Mouse (Mus musculus) c-Kit-positive CD71-positive TER-119-negative erythroid progenitor cells, embryonic 14.5 days (primary cell): ENCODE measurements at regions not wholly inside any gene's neighbourhood (a gene's known extent, or its start where the extent isn't known, plus 50 kb on each side); places are given as distances from the start of the nearest gene placed in this dataset.
"Not testable (repeated sequence)": the region's sequence is repeated elsewhere in the genome, so short reads cannot be mapped to it uniquely, and the experiment has no call there.

Experiments used
- DNase-seq: peaks from one replicate; pipeline ENCODE4 v3.0.0-alpha.2; 2013; ENCODE audit warnings: low read depth

- no peak for DNase-seq
Observed at GRCm38 (mm10) chr2:149283274-149283673, 121.6 kb upstream of the Cst10 start.

- no peak for DNase-seq
Observed at GRCm38 (mm10) chr2:149284199-149284598, 120.7 kb upstream of the Cst10 start.

- not testable (repeated sequence) for DNase-seq
Observed at GRCm38 (mm10) chr2:149296936-149297335, 107.9 kb upstream of the Cst10 start.

- DNase-seq = no peak
Observed at GRCm38 (mm10) chr2:149305553-149305952, 99.3 kb upstream of the Cst10 start.

GRCm38 (mm10) chr2:149350239-149350811 is 54.5 kb upstream of the Cst10 start:
- peak; percentile 15 for DNase-seq
